Mouse (Mus musculus) ES-Bruce4 (cell line): ENCODE results near the gene Cmip.

Experiments used
- CTCF ChIP-seq: IDR thresholded peaks from one replicate; pipeline ENCODE4 v1.8.1; 2011; ENCODE audit warnings: low read depth, low read length
- EP300 ChIP-seq: IDR thresholded peaks from 2 replicates; pipeline ENCODE4 v1.6.1; 2011; ENCODE audit warnings: low read depth, low read length; ENCODE audit not compliant: insufficient read depth
- POLR2A ChIP-seq: IDR thresholded peaks from one replicate; pipeline ENCODE4 v1.8.1; 2011; ENCODE audit warnings: low read length; ENCODE audit not compliant: insufficient read depth

DNA sequence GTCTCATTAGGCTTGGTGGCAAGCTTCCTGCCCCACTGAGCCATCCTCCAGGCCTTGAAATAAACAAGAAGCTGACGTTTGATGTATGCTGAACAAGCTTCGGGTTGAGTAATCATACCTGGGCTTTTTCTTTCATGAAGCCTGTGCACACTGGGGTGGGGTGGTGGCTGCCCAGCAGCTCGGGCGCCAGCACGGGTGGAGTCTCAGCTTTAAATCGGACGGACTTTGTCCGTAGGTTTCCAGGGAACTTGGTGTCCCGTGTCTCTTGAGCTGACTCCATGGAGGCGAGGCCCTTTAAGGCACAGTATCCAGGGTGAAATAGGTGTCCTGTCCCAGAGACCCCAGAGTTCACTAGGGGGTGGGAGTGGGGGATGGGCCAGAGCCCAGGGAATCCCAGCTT, 42.3 kb downstream of the Cmip start:
- TF ChIP-seq CTCF (no peak), EP300 (no peak), POLR2A (no peak)
